Mouse (Mus musculus) v-Abl transformed pro-B cells (cell line): ENCODE measurements around the gene Ank3.

ENCODE experiments used
- in situ Hi-C, 2 experiments: fragments of 400-800 bp; cut with MboI; formaldehyde crosslinking; loops; one replicate each; pipeline ENCODE4 v1.15.1; 2025; ENCODE audit not compliant: unreplicated experiment in 2 of 2

Gene Ank3

DNA sequence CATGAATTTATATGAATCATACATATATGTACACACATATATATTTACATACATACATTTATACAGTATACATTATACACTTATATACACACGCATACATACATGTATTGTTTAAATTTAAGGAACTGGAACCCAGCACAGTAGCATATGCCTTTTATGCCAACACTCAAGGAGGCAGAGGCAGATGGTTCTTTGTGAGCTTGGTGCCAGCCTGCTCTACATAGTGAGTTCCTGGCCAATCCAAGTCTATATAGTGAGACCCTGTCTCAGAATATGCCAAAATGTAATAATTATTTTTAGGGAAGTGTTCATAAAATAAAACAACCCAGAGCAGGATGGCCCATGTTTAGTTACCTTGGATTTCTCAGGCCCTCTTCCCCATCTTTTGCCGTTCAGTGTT is 581.1 kb downstream of the Ank3 start:
- in situ Hi-C loops, result loop anchor here in 1 of 2 experiments (25.0 kb wide), 1 partner anchor 983 kb away; no protein-coding TSS in a partner anchor

DNA sequence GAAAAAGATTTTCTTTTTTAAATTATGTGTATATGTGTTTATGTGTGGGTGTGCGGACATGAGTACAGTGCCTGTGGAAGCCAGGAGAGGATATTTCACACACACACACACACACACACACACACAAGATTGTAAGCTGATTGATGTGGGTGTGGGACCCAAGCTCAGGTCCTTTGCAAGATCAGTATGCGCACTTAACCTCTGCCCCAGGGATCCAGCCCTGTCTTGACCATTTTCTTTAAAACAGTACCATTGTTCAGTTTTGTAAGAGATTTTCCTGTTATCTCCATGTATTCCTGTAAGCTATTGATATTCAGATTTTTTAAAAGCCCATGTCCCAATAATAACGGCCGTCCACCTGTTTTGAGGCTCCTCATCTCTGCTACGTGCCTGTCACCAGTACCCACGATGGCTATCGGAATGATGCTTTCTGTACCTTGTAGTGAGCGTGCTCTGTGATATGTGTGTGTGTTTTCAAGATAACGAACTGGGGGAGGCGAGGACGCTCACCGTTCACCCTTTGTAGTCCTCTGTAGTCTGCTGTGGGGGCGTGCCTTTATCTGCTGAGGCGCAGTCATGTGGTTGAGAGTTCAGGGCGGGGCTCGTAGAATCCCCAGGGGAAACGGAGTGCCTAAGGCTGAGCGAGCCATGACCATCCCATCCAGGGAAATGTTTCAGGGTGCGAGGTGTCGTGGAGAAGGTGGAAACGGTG is 583.0 kb downstream of the Ank3 start:
- in situ Hi-C loops, result loop anchor here in 1 of 2 experiments (25.0 kb wide), 1 partner anchor 981 kb away; no protein-coding TSS in a partner anchor

DNA sequence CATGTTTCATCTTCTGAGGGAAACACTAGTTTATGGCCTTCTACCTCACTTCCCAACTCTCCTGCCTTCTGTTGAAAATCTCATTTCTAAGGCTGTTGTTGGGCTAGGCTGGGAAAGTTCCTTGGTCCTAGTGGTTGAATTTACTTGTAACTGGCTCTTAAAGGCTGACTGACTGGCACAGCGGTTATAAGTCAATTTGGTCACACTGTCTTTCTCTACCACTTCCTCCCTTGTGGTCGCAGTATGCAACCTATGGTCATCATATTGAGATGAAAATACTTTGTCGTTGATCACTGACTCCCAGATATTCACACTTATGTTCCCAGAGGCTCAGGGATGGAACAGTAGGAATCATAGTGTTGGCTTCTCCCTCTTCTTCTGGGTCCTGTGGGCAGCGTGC is 584.1 kb downstream of the Ank3 start:
- in situ Hi-C loops, result loop anchor here in 1 of 2 experiments (25.0 kb wide), 1 partner anchor 980 kb away; no protein-coding TSS in a partner anchor

DNA sequence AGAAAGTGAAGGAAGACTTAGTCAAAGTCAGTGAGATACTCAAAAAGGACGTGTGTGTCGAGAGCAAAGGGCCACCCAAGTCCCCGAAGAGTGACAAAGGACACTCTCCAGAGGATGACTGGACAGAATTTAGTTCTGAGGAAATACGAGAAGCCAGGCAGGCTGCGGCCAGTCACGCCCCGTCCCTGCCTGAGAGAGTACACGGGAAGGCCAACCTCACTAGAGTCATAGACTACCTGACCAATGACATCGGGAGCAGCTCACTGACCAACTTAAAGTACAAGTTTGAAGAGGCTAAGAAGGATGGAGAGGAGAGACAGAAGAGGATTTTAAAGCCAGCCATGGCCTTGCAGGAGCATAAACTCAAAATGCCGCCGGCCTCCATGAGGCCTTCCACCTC is 588.9 kb downstream of the Ank3 start:
- in situ Hi-C loops, result loop anchor here in 1 of 2 experiments (25.0 kb wide), 1 partner anchor 975 kb away; no protein-coding TSS in a partner anchor

GRCm38 (mm10) chr10:69997082-69997481 is 598.5 kb downstream of the Ank3 start:
- in situ Hi-C loops, result loop anchor here in 1 of 2 experiments (25.0 kb wide), 1 partner anchor 965 kb away; no protein-coding TSS in a partner anchor

DNA sequence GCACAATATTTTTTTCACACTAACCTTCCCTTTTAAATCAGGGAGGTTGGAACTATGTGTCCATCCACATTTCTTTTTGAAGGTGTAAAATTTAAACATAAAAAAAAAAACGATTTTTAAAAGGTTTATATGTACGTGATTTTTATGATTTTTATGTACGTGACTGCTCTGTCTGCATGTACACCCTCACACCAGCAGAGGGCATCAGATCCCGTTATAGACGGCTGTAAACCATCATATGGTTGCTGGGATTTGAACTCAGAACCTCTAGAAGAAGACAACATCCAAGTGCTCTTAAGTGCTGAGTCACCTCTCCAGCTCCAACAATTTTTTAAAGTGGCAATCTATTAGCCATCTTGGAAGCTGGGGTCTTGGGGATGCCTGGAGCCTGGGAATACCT is 605.5 kb downstream of the Ank3 start:
- in situ Hi-C loops, result no loop called here

DNA sequence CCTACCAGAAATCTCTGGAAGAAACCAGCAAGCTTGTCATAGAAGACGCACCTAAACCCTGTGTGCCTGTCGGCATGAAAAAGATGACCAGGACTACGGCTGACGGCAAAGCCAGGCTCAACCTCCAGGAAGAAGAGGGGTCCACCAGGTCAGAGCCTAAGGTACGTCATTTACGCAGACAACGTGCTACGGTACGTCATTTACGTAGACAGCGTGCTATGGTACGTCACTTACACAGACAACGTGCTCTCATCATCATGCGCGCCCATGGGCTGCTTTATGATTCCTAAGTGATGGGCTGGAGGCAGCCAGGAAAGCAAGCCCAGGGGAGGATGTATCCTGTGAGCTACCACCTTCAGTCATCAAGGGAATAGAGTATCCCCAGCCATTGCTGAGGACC is 606.3 kb downstream of the Ank3 start:
- in situ Hi-C loops, result no loop called here

DNA sequence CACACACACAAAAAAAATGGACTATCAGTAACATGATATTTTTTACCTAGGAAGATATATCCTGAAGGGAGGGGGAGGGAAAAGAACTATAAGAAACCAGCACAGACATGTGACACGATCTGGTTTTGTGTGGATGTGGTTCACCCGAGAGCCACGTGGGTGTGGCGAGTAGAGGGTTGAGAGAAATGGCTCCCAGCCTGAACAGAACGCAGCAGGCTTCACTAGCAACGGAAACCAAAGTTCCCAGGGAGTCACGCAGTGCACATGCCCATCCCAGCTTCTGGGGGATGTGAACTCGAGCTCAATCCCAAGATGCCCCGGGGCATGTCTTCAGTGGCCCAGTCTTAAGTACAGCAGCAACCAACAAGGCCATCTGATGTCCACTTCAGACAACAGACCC is 607.8 kb downstream of the Ank3 start:
- in situ Hi-C loops, result no loop called here

DNA sequence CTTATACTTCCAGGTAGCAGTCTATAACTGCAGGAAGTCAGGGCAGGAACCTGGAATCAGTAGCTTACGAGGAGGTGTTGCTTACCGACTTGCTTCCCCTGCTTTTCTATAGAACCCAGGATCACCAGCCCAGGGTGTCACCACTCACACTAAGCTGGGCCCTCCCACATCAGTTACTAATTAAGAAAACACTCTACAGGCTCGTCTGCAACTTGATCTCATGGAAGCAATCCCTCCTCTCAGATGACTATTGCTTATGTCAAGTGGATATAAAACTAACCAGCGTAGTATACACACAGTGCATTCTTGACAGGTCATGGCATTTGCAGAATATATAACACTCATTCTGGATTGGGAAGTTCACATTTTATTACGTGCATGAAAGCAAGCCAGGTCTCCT is 613.2 kb downstream of the Ank3 start:
- in situ Hi-C loops, result loop anchor here in 1 of 2 experiments (10.0 kb wide), 1 partner anchor 163 kb away; no protein-coding TSS in a partner anchor

- in situ Hi-C loops, result loop anchor here in 1 of 2 experiments (10.0 kb wide), 1 partner anchor 161 kb away; no protein-coding TSS in a partner anchor
These were observed 615.4 kb downstream of the Ank3 start for GRCm38 (mm10) chr10:70013931-70014330.

GRCm38 (mm10) chr10:70015201-70015600 is 616.6 kb downstream of the Ank3 start:
- in situ Hi-C loops, result loop anchor here (5.0 to 10.0 kb wide), 2 partner anchors 160 to 272 kb away; no protein-coding TSS in a partner anchor

DNA sequence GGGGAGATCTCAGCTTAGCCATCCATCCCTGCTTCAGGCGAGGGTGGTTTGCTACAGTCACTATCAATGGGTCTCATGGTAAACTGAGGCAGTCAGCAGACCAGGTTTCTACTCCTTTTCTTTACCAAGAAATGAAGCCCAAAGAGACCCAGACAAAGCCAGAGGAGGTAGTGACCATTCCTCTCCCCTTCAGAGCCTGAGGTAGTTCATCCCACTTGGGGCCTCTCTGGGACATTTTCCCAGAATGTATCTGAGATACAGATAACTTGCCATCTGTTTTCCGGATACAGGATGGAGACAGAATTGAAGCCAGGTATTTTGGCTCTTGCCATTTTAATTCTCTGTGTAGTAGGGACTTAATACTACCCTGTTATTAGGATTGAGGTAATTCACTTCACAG is 620.1 kb downstream of the Ank3 start:
- in situ Hi-C loops, result loop anchor here (5.0 to 10.0 kb wide), 2 partner anchors 156 to 269 kb away; no protein-coding TSS in a partner anchor

DNA sequence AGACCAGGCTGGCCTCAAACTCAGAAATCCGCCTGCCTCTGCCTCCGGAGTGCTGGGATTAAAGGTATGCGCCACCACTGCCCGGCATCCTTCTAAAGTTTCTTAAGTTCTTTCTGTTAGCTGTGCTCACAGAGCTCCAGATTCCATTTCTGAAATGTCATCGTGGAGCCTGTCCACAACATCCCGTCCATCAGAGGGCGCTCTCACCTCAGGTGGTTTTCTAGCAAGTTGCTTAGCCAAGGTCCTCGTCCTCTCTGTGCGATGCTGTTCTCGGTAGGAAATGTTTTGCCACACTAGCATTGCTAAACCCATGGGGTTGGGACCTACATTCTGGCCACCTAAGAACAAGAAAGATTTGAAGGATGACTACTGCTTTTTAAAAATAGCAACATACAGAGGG is 623.1 kb downstream of the Ank3 start:
- in situ Hi-C loops, result loop anchor here (10.0 kb wide), 2 partner anchors 153 to 273 kb away; no protein-coding TSS in a partner anchor

- in situ Hi-C loops, result loop anchor here (10.0 kb wide), 2 partner anchors 152 to 272 kb away; no protein-coding TSS in a partner anchor
These were observed 624.0 kb downstream of the Ank3 start for GRCm38 (mm10) chr10:70022596-70022995.

GRCm38 (mm10) chr10:70023861-70024260 is 625.3 kb downstream of the Ank3 start:
- in situ Hi-C loops, result loop anchor here (10.0 kb wide), 2 partner anchors 151 to 271 kb away; no protein-coding TSS in a partner anchor

- in situ Hi-C loops, result no loop called here
These were observed 633.4 kb downstream of the Ank3 start for GRCm38 (mm10) chr10:70031942-70032341.

DNA sequence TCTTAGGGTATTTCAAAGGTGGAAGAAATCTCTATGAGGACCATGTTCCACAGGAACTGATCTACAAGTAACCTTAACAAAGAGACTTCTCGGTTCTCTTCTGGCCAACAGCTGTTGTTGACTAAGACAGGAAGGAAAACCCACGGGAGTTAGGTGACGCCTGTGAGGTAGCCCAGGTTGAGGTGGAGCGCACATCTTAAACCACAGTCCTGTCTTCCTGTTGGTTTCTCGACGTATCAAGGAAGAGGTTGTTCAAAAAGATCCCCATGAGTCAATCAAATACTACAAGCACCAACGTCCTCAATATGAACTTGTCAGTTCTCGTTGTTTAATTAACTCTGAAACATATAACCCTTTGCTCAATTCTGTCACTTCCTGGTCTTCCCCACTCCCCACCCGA is 634.4 kb downstream of the Ank3 start:
- in situ Hi-C loops, result no loop called here

DNA sequence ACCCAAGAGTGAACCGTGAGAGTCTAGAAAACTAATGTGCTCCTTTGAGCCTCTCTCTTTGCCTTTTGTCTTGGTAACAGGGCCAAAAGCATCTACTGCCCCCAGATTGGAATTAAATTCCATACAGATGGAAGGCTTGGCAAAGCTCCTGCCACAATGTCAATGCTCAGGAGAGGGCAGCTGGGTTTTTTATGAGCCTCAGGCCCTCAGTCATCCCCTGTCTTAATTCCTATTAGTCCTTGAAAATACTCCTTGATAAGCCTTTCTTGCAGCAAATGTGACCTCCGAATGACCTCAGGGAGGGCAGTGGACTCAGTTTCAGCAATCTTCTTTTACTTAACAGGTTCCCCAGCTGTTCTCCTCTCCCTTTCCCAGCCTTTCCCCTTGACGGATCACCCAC is 635.3 kb downstream of the Ank3 start:
- in situ Hi-C loops, result no loop called here

DNA sequence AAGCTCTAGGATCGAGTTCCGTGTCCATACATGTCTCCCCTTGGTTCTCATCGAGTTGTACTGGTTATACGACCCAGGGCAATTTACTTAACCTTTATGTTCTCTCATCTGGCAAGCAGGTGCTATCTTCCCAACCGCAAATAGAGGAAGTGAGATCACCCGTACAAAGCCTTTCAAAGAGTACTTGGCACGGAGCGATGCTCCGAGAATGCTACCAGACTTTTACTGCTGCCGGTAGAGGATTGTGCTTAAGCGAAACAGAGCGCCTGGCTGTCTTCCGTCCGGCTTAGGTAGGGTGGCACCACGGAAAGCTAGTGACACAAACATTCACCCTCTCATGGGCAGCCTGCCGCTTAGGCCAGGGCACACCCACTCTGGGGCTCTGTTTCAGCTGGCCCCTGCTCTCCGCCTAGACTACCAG is 641.3 kb downstream of the Ank3 start:
- in situ Hi-C loops, result loop anchor here (5.0 kb wide), 1 partner anchor 52 kb away; no protein-coding TSS in a partner anchor

- in situ Hi-C loops, result loop anchor here (5.0 kb wide), 1 partner anchor 51 kb away; no protein-coding TSS in a partner anchor
These were observed 643.0 kb downstream of the Ank3 start for GRCm38 (mm10) chr10:70041562-70041961.

DNA sequence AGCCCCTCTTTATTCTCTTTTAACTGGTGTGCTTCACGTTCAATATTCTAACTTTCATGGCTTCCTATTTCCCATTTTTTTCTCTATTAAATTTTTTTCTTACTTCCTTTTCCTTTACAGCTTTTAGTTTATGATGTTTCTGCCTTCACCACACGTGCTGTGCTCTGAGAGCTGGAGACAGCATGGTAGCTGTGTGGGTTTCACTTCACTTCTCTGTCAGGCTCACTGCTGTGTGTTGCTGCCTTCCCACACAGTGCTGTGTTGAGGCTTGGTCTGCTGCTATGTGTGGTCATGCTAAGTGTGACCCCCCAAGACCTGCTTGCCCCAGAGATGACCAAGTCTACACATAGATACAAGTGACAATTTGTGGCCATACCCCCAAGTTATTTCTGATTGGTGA is 647.1 kb downstream of the Ank3 start:
- in situ Hi-C loops, result no loop called here

DNA sequence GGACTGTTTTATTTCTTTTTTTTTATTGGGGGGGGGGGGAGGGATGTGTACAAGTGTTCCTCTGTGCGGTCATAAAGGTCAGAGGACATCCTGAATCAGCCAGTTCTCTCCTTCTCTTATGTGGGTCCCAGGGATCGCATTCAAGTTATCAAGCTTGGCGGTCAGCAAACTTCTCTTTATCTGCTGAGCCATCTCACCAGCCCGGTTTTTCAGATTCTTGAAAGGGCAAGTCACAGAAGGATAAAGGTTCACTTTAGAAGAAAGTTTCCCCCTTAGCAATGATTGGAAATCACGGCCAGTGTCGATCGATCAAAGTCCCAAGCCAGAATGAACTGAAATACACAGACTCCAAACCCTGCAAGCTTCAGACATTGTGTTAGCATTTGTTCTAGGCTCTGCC is 651.2 kb downstream of the Ank3 start:
- in situ Hi-C loops, result no loop called here
